Mouse (Mus musculus) stomach, postnatal 0 days (tissue): ENCODE measurements at regions not wholly inside any gene's neighbourhood (a gene's known extent, or its start where the extent isn't known, plus 50 kb on each side); places are given as distances from the start of the nearest gene placed in this dataset.

ENCODE experiments used
- ATAC-seq: fragments of 200-750 bp; cut with Nextera tagmentation; 2 replicates; pipeline ENCODE4 v1.8.0; 2017; ENCODE audit not compliant: low FRiP score, low TSS enrichment
- DNase-seq: peaks from one replicate; pipeline ENCODE4 v3.0.0-alpha.2; 2016; ENCODE audit warnings: low spot score
- H3K27ac ChIP-seq: fragments of 300-500 bp; sonication (generic); replicated peaks from 2 replicates; pipeline ENCODE4 v1.5.1; 2014; ENCODE audit warnings: mild to moderate bottlenecking, control low read depth
- H3K27me3 ChIP-seq: fragments of 300-500 bp; sonication (generic); 2 replicates; pipeline ENCODE4 v1.6.1; 2014; ENCODE audit warnings: low read length; ENCODE audit not compliant: control insufficient read depth, insufficient read depth
- H3K36me3 ChIP-seq: fragments of 300-500 bp; sonication (generic); 2 replicates; pipeline ENCODE4 v1.6.1; 2014; ENCODE audit warnings: low read length, mixed read lengths; ENCODE audit not compliant: control insufficient read depth, insufficient read depth
- H3K4me1 ChIP-seq: fragments of 300-500 bp; sonication (generic); replicated peaks from 2 replicates; pipeline ENCODE4 v1.6.1; 2014; ENCODE audit warnings: antibody characterized with exemption; ENCODE audit not compliant: control insufficient read depth, insufficient read depth
- H3K4me2 ChIP-seq: fragments of 300-500 bp; sonication (generic); replicated peaks from 2 replicates; pipeline ENCODE4 v1.6.1; 2014; ENCODE audit warnings: low read depth, mild to moderate bottlenecking, control low read depth, moderate library complexity
- H3K4me3 ChIP-seq: fragments of 300-500 bp; sonication (generic); 2 replicates; pipeline ENCODE4 v1.5.1; 2014; ENCODE audit warnings: low read depth, low read length, control low read depth
- H3K9ac ChIP-seq: fragments of 300-500 bp; sonication (generic); 2 replicates; pipeline ENCODE4 v1.6.1; 2014; ENCODE audit warnings: mild to moderate bottlenecking, low read length, control low read depth, mixed read lengths
- H3K9me3 ChIP-seq: fragments of 300-500 bp; sonication (generic); 2 replicates; pipeline ENCODE4 v1.6.1; 2016; ENCODE audit warnings: low read length; ENCODE audit not compliant: control insufficient read depth
- CTCF ChIP-seq: IDR thresholded peaks from 2 replicates; pipeline ENCODE4 v1.5.1; 2016; ENCODE audit warnings: antibody characterized with exemption, low read depth, mild to moderate bottlenecking, moderate library complexity
- EP300 ChIP-seq: optimal IDR thresholded peaks from 2 replicates; pipeline ENCODE3; 2016; ENCODE audit warnings: antibody characterized with exemption
- WGBS: fragments of 180-500 bp; shearing (Covaris S2); extraction: QIAGEN DNeasy Blood & Tissue Kit; methylation state at CpG from one replicate; pipeline ENCODE4 v1.1.7; 2014; 5-methylcytosine and 5-hydroxymethylcytosine counted together

DNA sequence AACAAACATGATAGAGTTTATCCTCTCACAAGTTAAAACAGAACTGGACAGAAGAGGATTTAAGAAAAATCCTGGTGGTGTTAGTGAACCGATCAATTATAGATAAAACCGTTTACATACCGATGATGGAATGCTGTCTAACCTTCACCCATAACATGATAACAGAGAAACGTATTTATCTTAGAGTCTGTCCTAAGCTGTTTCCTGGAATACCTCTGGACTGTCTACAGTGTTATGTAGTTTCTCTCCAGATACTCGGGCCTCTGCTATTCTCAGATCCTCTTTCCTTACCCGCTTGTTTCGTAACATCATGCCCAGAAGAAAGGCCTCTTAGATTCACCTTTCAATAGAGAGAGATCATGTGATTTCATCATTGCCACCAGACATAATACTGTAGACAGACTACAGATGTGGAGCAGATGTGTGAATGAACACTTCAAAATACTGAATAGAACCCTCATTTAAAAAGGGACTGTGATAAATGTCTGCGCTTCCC lies 75.9 kb upstream of the Fn1 start:
- Histone ChIP-seq H3K27ac (no peak overlapping the region), H3K9ac (no peak overlapping the region), H3K27me3 (no peaks in the 10 kb centered on the region), H3K36me3 (no peaks in the 10 kb centered on the region), H3K4me3 (no peak overlapping the region), H3K4me1 (no peaks in the 10 kb centered on the region), H3K9me3 (no peaks in the 10 kb centered on the region), H3K4me2 (no peak overlapping the region)
- ATAC-seq: no peak
- WGBS: 38% methylated on average over 8 of the region's 8 CpGs
- no peak for TF ChIP-seq CTCF
- no peak for TF ChIP-seq EP300
- DNase-seq: no peak

DNA sequence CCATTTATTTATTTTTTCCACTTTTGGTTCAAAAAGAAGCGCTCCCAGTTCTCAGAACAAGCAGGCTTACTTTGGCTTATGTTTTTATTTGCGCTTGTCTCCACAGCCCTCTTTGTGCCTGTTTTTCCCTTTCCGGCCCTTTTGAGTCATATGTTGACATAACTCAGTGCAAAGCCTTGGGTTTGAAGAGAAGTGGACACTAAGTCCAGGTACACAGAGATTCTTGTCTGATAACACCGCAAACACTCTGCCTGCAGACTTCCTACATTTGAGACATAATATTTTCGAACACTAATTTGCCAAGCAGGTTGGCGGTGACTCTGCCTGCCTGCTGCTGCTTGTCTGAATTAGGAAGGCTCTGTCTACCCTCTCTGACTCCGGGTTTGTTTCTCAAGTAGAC lies 70.8 kb upstream of the Fn1 start:
- Histone ChIP-seq H3K27me3 (no peaks in the 10 kb centered on the region), H3K4me1 (no peaks in the 10 kb centered on the region), H3K27ac (no peak overlapping the region), H3K36me3 (no peaks in the 10 kb centered on the region), H3K4me2 (no peak overlapping the region), H3K4me3 (no peak overlapping the region), H3K9me3 (no peaks in the 10 kb centered on the region), H3K9ac (no peak overlapping the region)
- DNase-seq (no peak), ATAC-seq (peak; percentile 82)
- no peak for TF ChIP-seq EP300
- TF ChIP-seq CTCF: no peak
- 48% methylated on average over 7 of the region's 7 CpGs for WGBS

DNA sequence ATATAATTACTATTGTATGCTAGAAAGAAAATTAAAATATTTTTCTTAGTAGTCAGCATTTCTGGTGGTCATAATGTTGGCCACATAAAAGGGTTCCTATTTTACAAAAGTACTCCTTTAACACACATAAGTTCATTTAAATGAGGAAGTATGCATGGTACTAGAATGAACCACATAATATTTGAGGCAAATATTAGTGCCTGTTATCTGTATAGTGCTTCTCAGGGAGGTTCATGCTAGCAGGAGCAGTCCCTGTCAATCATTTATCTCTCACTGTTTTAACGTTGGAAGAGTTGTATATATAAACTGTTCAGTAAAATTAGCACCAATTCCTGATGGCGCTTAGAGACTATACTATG lies 70.0 kb upstream of the Fn1 start:
- Histone ChIP-seq H3K36me3 (no peaks in the 10 kb centered on the region), H3K4me3 (no peak overlapping the region), H3K9me3 (no peaks in the 10 kb centered on the region), H3K27ac (no peak overlapping the region), H3K4me2 (no peak overlapping the region), H3K9ac (no peak overlapping the region), H3K27me3 (no peaks in the 10 kb centered on the region), H3K4me1 (no peaks in the 10 kb centered on the region)
- ATAC-seq (no peak), DNase-seq (no peak)
- no peak for TF ChIP-seq EP300
- TF ChIP-seq CTCF: no peak
- WGBS: 41% methylated on average over 2 of the region's 2 CpGs

DNA sequence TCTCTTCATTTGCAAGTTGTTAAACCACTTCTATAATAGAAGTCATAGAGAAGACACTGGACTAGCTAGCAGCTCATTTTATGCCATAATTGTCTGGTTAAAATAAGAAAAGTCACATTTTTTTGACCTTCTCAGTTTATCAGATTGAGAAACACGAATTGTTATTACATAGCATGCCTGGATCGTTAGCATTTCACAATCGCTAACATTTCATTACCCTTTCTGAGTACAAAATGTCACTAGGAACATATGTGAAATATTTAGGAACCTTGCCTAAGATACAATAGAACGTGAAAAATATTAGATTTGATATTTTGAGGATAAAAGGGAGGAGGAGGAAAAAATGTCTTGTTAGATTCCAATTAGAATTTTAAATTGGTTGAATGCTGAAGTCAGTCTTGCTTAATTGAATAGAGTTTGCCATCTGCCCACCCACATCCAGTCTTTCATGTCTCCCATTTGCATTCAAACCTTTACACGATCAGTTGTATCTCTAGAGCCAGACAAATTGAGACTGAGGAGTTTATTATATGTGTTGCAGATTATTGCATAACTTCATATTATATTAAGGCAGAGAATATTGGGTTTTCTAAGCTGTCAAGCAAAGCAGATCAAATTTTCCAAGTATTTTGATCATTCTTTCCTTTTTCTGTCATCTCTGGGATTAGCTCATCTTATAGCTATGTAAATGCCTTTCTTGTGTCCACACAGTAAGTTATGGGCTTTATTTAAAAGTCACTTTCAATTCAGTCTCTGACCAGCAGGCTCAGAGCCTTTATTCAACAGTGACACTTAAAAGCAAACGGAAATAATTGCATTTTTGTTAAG lies 69.4 kb upstream of the Fn1 start:
- WGBS: 70% methylated on average over 6 of the region's 6 CpGs
- ATAC-seq: no peak

More for the DNA sequence above, 69.4 kb upstream of the Fn1 start:
- Histone ChIP-seq H3K27ac (no peak overlapping the region), H3K4me3 (no peak overlapping the region), H3K9ac (no peak overlapping the region), H3K36me3 (no peaks in the 10 kb centered on the region), H3K9me3 (no peaks in the 10 kb centered on the region), H3K4me2 (no peak overlapping the region), H3K4me1 (no peaks in the 10 kb centered on the region), H3K27me3 (no peaks in the 10 kb centered on the region)
- TF ChIP-seq EP300 (no peak), CTCF (no peak)
- DNase-seq: no peak
